Mouse (Mus musculus) testis, adult 2 months (tissue): ENCODE results near the gene Gba.

ENCODE experiments used
- CTCF ChIP-seq: fragments of 200-500 bp; IDR thresholded peaks from 2 replicates; pipeline ENCODE4 v1.5.1; 2012; ENCODE audit warnings: low read depth, mild to moderate bottlenecking, inconsistent platforms, low read length, moderate library complexity; ENCODE audit not compliant: control insufficient read depth, insufficient read depth, insufficient replicate concordance
- POLR2A ChIP-seq: fragments of 200-500 bp; IDR thresholded peaks from 2 replicates; pipeline ENCODE4 v1.6.1; 2012; ENCODE audit warnings: low read depth, mild to moderate bottlenecking, inconsistent platforms, low read length, moderate library complexity; ENCODE audit not compliant: control insufficient read depth

DNA sequence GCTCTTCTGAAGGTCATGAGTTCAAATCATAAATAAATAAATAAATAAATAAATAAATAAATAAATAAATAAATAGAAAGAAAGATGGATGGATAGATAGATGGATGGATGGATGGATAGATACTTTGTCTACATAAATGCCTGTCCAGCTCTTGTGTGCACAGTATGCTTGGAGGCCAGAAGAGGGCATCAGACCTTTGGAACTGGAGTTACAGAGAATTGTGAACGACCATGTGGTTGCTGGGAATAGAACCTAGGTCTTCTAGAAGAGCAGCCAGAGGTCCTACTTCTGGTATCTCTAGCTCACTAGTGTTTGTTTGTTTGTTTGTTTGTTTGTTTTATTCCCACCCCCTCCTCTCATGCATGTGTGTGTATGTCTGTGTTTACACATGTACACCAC lies 9.4 kb upstream of the Gba start:
- TF ChIP-seq CTCF (no peak), POLR2A (no peak)
